Mouse (Mus musculus): ENCODE measurements around the gene Card6.
A peak's percentile ranks its signal among the peaks of the same experiment; 100 is the strongest.
"Not testable (repeated sequence)": the region's sequence is repeated elsewhere in the genome, so short reads cannot be mapped to it uniquely, and the experiment has no call there.

Gene Card6

DNA sequence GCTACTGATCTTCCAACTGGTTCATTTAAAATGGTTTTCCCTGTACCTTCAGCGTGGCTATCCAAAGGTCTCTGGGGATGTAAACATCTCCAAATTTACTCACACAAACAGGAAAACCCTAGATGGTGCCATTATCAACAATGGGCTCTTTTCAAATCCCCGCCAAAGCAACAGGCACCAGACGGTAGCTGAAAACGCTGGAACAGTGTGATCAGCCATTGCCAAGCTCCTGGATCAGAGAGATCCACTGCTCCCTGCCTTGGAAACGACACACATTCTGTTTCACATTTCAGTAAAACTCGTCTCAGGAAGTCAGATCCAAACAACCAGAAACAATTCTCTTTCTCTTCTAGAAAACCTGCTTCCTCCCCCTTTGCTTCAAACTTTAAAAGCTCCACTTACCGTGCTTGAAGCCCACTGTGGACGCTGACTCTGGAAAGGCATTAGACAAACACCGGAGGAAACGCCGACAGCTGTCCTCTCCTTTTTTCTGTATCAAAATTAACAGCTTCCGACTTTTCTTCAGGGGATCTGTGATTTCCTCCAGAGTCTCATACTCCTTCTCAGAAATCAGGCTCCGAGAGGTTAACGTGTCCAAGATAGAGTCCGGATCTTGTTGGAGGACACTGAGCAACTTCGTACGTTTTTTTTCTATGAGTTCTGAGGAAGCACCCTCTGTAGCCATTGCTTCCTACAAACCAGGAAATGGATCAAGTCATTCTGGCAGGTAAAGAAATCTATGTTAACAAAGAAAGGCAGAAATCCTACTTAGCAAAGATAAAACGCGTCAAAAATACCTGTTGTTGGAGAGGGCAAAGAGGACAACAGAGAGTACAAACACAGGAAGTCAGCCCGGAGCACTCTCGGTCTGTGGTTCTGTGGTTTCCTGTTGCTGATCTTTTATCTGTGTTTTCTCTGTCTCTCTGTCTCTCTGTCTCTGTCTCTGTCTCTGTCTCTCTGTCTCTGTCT lies at the start of gene Card6:
Gene Card6, minus strand, starts transcription at position 854 of the 969 bp plus-strand sequence.
- no peak for DNase-seq (ENCODE audit: low spot score)

- DNase-seq (ENCODE audit: low spot score), result no peak
Observed at GRCm38 (mm10) chr15:5157386-5157785, 49.0 kb upstream of the Card6 start.

- no peak for DNase-seq (ENCODE audit: low spot score)
Observed at GRCm38 (mm10) chr15:5156355-5156754, 48.0 kb upstream of the Card6 start.

- DNase-seq (ENCODE audit: low spot score), result no peak
Observed at GRCm38 (mm10) chr15:5155093-5155492, 46.8 kb upstream of the Card6 start.

DNA sequence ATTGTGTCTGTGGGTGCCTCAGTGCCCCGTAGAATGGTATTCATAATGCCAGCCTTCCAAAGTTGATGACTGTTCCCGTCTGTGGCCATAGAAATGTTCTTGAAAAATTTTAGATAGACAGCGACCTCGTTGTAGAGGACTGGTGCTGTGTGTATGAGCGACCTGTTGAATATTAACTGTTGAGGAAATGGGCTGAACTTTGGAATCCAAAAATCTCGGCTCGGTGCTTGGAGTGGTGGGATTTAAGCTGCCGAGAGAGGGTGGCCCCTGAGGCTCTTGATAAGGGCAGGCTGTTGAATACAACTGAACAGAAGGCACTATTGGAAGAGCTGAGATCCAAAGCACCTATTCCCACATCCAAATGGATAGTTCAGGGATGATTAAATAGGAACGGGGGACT lies 46.3 kb upstream of the Card6 start:
- no peak for DNase-seq (ENCODE audit: low spot score)

GRCm38 (mm10) chr15:5152171-5152570 lies 43.8 kb upstream of the Card6 start:
- DNase-seq (ENCODE audit: low spot score), result no peak

DNA sequence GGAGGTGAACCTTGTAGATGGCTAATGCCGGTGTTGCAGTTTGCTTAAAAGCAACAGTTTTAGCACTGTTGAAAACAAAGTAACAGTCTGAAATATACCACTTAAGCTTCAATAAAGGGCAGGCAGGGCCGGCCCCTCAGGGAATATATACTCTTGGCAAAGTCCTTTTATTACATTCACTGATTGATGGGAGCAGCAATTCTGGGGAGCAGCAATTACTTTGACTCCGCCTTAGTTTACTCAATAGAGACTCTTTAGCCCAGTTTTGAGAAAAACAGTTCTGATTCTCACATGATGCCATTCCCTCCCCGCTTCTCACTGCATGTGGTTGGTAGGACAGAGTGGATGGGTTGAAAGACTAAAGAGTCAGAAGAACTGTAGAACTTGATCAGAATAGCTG lies 40.8 kb upstream of the Card6 start:
- DNase-seq (ENCODE audit: low spot score), result no peak

DNA sequence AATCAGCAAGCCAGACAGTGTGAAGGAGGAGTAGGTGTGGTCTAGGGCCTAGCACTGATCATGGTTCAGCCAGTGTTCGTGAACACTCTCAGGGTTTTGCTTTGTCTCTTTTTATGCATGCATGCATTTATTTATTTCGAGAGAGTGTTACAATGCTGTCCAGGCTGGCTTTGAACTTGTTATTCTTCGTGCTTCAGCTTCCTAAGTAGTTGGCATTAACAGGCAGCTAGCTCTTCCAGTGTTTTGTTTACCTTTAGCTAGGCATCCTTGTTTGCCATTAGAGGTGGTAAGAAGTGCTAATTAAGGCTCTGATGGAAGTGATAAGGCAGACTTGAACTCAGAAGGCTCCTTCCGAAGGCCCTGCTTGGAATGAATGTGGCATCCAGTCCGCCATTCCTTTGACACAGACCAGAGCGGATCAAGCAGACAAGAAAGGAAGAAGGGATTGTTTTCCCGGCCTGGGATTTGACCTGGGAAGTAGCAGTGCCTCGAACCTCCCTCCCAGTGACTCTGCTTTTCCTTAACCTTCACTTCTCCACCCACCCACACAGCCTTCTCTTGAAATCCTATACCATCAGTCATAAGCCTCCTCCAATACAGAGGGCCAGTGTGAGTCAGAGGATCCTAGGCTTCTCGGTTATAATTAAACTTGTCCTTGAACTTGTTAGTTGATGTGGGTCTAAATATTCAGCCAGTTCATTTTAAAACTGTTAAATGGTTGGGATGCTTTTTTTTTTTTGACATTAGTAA lies 37.0 kb upstream of the Card6 start:
- no peak for DNase-seq (ENCODE audit: low spot score)

DNA sequence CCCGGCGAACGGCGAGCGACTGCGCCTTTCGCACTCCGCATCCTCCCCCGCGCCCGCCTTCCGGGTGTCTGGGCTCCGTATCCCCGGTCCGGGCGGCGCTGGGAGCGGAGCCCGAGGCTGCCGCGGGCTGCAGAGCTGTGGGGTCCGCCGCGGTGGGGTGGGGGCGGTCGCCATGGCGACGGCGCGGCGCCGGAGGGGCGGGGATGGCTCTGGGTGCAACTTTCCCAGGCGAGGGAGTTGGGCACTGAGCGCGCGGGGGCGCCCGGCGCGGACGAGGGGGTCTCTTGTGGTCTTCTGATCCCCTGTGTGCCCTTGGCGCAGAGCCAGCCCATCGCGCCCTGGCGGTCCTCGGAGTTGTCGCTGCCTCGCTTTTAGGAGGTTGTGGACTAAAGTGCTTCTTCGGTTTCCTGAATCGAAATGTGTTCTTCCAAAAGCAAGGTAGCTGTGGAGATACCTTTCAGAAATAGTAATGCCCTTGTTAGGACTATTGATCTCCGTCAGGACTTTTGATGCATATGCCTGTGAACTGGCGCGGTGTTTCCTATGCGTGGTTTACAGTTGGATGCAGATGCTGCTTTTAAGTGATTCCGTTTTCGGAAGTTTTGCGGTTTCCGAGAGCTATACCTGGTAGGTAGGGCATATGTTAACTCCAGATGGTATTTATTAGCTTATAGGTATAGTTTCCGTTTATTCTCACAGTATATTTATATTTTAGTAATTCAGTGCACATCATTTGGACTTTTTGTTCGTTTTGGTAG lies 35.9 kb upstream of the Card6 start:
- DNase-seq (ENCODE audit: low spot score), result peak; percentile 40

- peak; percentile 27 for DNase-seq (ENCODE audit: low spot score)
Observed at GRCm38 (mm10) chr15:5143361-5144020, 35.2 kb upstream of the Card6 start, which contains the start of gene Prkaa1. Gene Prkaa1 (plus strand): TSS chr15:5143861.

DNA sequence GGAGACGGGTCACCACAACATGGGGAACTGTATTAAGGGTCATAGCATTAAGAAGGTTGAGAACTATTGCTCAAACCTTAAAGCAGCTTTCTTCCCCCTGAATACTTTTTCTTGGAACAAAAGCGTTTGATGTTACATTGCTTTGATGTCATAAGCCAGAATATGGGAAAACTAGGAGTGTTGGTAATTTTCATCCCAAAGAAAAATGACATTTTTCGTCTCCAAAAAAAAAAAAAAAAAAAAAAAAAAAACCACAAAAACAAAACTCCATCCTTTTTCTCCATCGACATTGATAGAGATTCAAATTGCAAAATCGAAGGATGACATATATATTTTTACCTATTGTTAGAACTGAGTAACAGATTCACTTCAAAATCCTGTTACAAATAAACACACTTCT lies 34.4 kb upstream of the Card6 start:
- no peak for DNase-seq (ENCODE audit: low spot score)

DNA sequence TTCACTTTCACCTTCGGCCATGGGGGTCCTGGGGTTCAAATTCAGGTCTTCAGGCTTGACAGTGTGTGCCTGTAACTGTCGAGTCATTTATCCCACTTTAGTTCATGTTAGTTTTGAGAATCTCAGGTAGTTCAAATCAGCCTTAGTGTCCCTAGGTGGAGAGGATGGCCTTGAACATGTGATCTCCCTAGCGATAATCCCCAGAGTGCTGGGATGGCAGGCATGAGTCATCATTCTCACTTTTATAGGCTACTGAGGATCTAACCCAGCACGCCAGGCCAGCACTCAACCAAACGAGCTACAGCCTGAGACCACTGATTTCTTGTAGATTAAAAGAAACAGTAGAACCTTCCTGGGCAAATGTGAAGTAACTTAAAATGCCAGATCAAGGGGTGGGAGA lies 33.7 kb upstream of the Card6 start:
- no peak for DNase-seq (ENCODE audit: low spot score)

DNA sequence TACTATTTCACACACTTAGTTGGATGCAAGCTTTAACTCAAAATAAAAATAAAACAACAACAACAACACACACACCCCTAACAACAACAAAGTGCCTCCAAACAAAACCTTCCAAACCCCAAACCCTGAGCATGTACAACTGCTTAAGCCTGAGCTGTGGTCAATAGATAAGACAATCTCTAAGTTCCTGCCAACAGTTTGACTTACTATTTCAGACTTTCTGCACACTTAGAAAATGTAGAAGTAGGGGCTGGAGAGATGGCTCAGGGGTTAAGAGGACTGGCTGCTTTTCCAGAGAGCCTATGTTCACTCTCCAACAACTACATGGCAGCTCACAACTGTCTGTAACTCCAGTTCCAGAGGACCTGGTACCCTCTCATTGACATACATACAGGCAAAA lies 32.0 kb upstream of the Card6 start:
- DNase-seq (ENCODE audit: low spot score), result no peak

DNA sequence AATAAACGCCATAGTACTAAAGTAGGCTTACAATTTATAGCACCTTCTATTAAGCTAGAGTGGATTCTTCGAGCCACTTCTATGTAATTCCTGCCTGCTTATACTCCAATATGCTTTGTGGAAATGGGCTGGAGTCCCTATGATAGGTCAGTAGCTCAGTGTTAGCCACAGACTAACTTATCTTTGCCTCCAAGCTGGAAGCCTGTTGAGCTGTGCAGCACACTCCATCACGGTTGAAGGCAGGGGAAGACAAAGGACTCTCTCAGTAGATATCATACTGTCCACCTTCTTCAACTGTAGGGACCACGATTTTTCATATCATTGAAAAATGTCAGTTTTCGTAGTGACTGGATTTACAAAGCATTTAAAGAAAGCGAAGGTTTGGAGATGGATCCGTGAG lies 31.5 kb upstream of the Card6 start:
- DNase-seq (ENCODE audit: low spot score), result no peak

- no peak for DNase-seq (ENCODE audit: low spot score)
Observed at GRCm38 (mm10) chr15:5139366-5139765, 31.0 kb upstream of the Card6 start.

GRCm38 (mm10) chr15:5138021-5138856 lies 29.9 kb upstream of the Card6 start:
- DNase-seq (ENCODE audit: low spot score), result no peak

DNA sequence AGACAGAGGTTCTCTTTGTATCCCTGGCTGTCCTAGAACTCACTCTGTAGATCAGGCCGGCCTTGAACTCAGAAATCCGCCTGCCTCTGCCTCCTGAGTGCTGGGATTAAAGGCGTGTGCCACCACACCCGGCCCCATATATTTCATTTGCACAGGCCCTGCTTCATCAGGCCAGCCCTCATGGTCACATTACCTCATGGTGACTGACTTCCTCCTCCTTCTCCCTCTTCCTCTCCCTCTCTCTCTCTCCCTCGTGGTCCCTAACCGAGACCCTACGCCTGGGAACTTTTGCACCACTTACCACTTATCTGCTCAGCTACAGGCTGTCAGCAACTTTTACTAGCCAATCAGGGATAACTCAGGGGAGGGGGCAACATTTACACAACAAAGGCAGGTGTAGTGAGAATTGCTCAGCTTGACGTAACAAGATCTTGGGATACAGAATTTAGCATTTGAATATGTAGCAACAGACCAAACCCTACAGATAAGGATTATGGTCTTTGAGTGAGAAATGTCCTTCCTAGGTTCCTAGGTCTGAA lies 26.7 kb upstream of the Card6 start:
- DNase-seq (ENCODE audit: low spot score), result no peak

GRCm38 (mm10) chr15:5134179-5134578 lies 25.8 kb upstream of the Card6 start:
- DNase-seq (ENCODE audit: low spot score), result no peak

DNA sequence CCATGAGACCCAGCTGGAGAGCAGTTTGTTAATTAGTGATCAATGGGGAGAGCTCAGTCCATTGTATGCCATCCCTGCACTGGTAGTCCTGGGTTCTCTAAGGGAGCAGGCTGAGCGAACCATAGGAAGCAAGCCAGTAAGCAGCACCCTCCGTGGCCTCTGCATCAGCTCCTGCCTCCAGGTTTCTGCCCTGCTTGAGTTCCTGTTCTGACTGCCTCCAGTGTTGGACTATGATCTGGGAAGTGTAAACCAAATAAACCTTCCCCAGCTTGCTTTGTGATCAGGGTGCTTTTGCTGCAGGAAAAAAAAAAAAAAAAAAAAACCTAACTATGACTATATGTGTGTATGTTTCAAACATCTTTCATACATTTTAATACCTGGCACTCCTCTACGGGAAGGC lies 25.0 kb upstream of the Card6 start:
- no peak for DNase-seq (ENCODE audit: low spot score)

- DNase-seq (ENCODE audit: low spot score), result not testable (repeated sequence)
Observed at GRCm38 (mm10) chr15:5130887-5131668, 22.7 kb upstream of the Card6 start.

All from left cerebral cortex, adult 11 months (tissue).